Mouse (Mus musculus) lung, adult 2 months (tissue): ENCODE results near the gene Spc25.

Experiments
- CTCF ChIP-seq: fragments of 200-500 bp; IDR thresholded peaks from 2 replicates; pipeline ENCODE4 v1.5.1; 2011; ENCODE audit warnings: mild to moderate bottlenecking, low read length, control low read depth; ENCODE audit not compliant: insufficient read depth
- POLR2A ChIP-seq: fragments of 200-500 bp; IDR thresholded peaks from 2 replicates; pipeline ENCODE4 v1.6.1; 2011; ENCODE audit warnings: low read depth, mild to moderate bottlenecking, control low read depth, low read length, borderline replicate concordance; ENCODE audit errors: extremely low read depth

- TF ChIP-seq CTCF (no peak), POLR2A (no peak)
Measured at GRCm38 (mm10) chr2:69228635-69229034, 22.6 kb upstream of the Spc25 start.
